Mouse (Mus musculus): ENCODE measurements around the gene Jaml. TPM values are rescaled to one million over a fixed set of nuclear protein-coding genes. Genes with fewer than 3 reads are reported as not detected.

Gene Jaml
- 148 TPM for polyA plus RNA-seq (2014; fragmentation: Illumina TruSeq; extraction: RNeasy Lipid Tissue Mini Kit (QIAGEN cat#74804); ENCODE audit: low replicate concordance)

GRCm38 (mm10) chr9:45079011-45079410 is at the start of gene Jaml:
Gene Jaml (plus strand): TSS chr9:45079183.

DNA sequence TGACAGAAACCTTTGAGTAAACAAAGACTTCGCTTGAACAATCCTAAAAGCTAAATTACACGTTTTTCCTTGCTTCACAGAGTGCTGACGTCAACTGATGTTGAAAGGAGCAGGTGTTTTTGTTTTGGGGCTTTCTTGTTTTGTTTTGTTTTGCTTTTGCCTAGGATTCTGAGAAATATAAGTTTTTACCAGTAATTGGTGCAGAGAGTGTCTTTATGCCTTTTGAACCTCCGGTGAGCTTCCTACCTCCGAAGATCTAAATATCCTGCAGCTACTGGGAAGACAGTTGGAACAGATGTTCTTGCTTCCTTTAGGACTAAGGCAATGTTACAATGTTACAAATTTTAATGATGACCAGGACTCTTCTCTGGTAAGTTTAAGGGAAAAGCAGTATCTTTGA is 39.5 kb upstream of the Jaml start, which contains the start of gene Mpzl2:
Mpzl2 (plus strand) TSS at position 301 of the 400 bp plus-strand sequence.

GRCm38 (mm10) chr9:45055082-45055713 is 23.8 kb upstream of the Jaml start, which contains the start of gene Mpzl3:
Gene Mpzl3 (plus strand): TSS chr9:45055186.

GRCm38 (mm10) chr9:45117741-45118431 is 38.9 kb downstream of the Jaml start, which contains the start of gene Scn2b:
Gene Scn2b (plus strand): TSS chr9:45117782.

GRCm38 (mm10) chr9:45138191-45139032 is 59.4 kb downstream of the Jaml start, which contains the start of gene Scn4b:
Gene Scn4b (plus strand): TSS chr9:45138395.

Other genes with a start within 250 kb of the Jaml start
- gene Kmt2a, start 197.9 kb upstream of the Jaml start, polyA plus RNA-seq (2014; fragmentation: Illumina TruSeq; extraction: RNeasy Lipid Tissue Mini Kit (QIAGEN cat#74804); ENCODE audit: low replicate concordance), result 9.9 TPM
- 807 TPM for gene Atp5l, start 158.4 kb upstream of the Jaml start, polyA plus RNA-seq (2014; fragmentation: Illumina TruSeq; extraction: RNeasy Lipid Tissue Mini Kit (QIAGEN cat#74804); ENCODE audit: low replicate concordance)
- gene Ube4a, start 113.6 kb upstream of the Jaml start, polyA plus RNA-seq (2014; fragmentation: Illumina TruSeq; extraction: RNeasy Lipid Tissue Mini Kit (QIAGEN cat#74804); ENCODE audit: low replicate concordance), result 74.3 TPM
- 15.6 TPM for gene Cd3g, start 98.8 kb upstream of the Jaml start, polyA plus RNA-seq (2014; fragmentation: Illumina TruSeq; extraction: RNeasy Lipid Tissue Mini Kit (QIAGEN cat#74804); ENCODE audit: low replicate concordance)
- gene Cd3d, start 97.4 kb upstream of the Jaml start, polyA plus RNA-seq (2014; fragmentation: Illumina TruSeq; extraction: RNeasy Lipid Tissue Mini Kit (QIAGEN cat#74804); ENCODE audit: low replicate concordance), result 1.2 TPM
- gene Cd3e, start 69.6 kb upstream of the Jaml start, polyA plus RNA-seq (2014; fragmentation: Illumina TruSeq; extraction: RNeasy Lipid Tissue Mini Kit (QIAGEN cat#74804); ENCODE audit: low replicate concordance), result 7.4 TPM
- gene Mpzl2, start 39.4 kb upstream of the Jaml start, polyA plus RNA-seq (2014; fragmentation: Illumina TruSeq; extraction: RNeasy Lipid Tissue Mini Kit (QIAGEN cat#74804); ENCODE audit: low replicate concordance), result 48.4 TPM
- 19.2 TPM for gene Mpzl3, start 24.0 kb upstream of the Jaml start, polyA plus RNA-seq (2014; fragmentation: Illumina TruSeq; extraction: RNeasy Lipid Tissue Mini Kit (QIAGEN cat#74804); ENCODE audit: low replicate concordance)
- 1.0 TPM for gene Scn2b, start 38.6 kb downstream of the Jaml start, polyA plus RNA-seq (2014; fragmentation: Illumina TruSeq; extraction: RNeasy Lipid Tissue Mini Kit (QIAGEN cat#74804); ENCODE audit: low replicate concordance)
- gene Scn4b, start 59.2 kb downstream of the Jaml start, polyA plus RNA-seq (2014; fragmentation: Illumina TruSeq; extraction: RNeasy Lipid Tissue Mini Kit (QIAGEN cat#74804); ENCODE audit: low replicate concordance), result not detected
- gene BC049352, start 102.8 kb downstream of the Jaml start, polyA plus RNA-seq (2014; fragmentation: Illumina TruSeq; extraction: RNeasy Lipid Tissue Mini Kit (QIAGEN cat#74804); ENCODE audit: low replicate concordance), result not detected
- 30.0 TPM for gene Tmprss4, start 124.9 kb downstream of the Jaml start, polyA plus RNA-seq (2014; fragmentation: Illumina TruSeq; extraction: RNeasy Lipid Tissue Mini Kit (QIAGEN cat#74804); ENCODE audit: low replicate concordance)
- gene Il10ra, start 190.0 kb downstream of the Jaml start, polyA plus RNA-seq (2014; fragmentation: Illumina TruSeq; extraction: RNeasy Lipid Tissue Mini Kit (QIAGEN cat#74804); ENCODE audit: low replicate concordance), result 0.33 TPM
- not detected for gene Tmprss13, start 239.9 kb downstream of the Jaml start, polyA plus RNA-seq (2014; fragmentation: Illumina TruSeq; extraction: RNeasy Lipid Tissue Mini Kit (QIAGEN cat#74804); ENCODE audit: low replicate concordance)

All from small intestine, adult 10 weeks (tissue).